Mouse (Mus musculus): ENCODE results near the gene Gdf15. TPM values are rescaled to one million over a fixed set of nuclear protein-coding genes. Genes with fewer than 3 reads are reported as not detected.

The Gdf15 gene
- polyA plus RNA-seq, 1 experiment from 2014 or later: 3.1 TPM

GRCm38 (mm10) chr8:70643019-70643418, 10.8 kb upstream of the Gdf15 start:
- H3K4me3 ChIP-seq (ENCODE audit: low read depth, low read length): no peak overlapping the region
- ATAC-seq (ENCODE audit: low read depth): no peak
- H3K4me2 ChIP-seq (ENCODE audit: low read depth, low read length): no peak overlapping the region
- H3K9ac ChIP-seq (ENCODE audit: low read depth, low read length): no peak overlapping the region
- H3K9me3 ChIP-seq (replicated peaks; ENCODE audit: control insufficient read depth, low read length): no peaks in the 10 kb centered on the region
- no peaks in the 10 kb centered on the region for H3K27me3 ChIP-seq (ENCODE audit: control insufficient read depth, insufficient read depth, low read depth, low read length)
- WGBS (ENCODE audit: insufficient replicate concordance): 50% methylated on average over 3 of the region's 3 CpGs
- no peaks in the 10 kb centered on the region for H3K36me3 ChIP-seq (ENCODE audit: control insufficient read depth, insufficient read depth)
- H3K4me1 ChIP-seq (ENCODE audit: control insufficient read depth, low read depth, low read length): peaks cover 20% of the 10 kb centered on the region
- no peak overlapping the region for H3K27ac ChIP-seq (ENCODE audit: low read length)

GRCm38 (mm10) chr8:70638752-70639151, 6.5 kb upstream of the Gdf15 start:
- Histone ChIP-seq H3K9ac (ENCODE audit: low read depth, low read length) (no peak overlapping the region), H3K4me1 (ENCODE audit: control insufficient read depth, low read depth, low read length) (peaks cover 41% of the 10 kb centered on the region), H3K27me3 (ENCODE audit: control insufficient read depth, insufficient read depth, low read depth, low read length) (no peaks in the 10 kb centered on the region), H3K27ac (ENCODE audit: low read length) (no peak overlapping the region), H3K4me2 (ENCODE audit: low read depth, low read length) (no peak overlapping the region), H3K9me3 (replicated peaks; ENCODE audit: control insufficient read depth, low read length) (no peaks in the 10 kb centered on the region), H3K36me3 (ENCODE audit: control insufficient read depth, insufficient read depth) (no peaks in the 10 kb centered on the region), H3K4me3 (ENCODE audit: low read depth, low read length) (no peak overlapping the region)
- WGBS (ENCODE audit: insufficient replicate concordance): 72% methylated on average over 9 of the region's 9 CpGs
- ATAC-seq (ENCODE audit: low read depth): no peak

GRCm38 (mm10) chr8:70636838-70637237, 4.6 kb upstream of the Gdf15 start:
- no peaks in the 10 kb centered on the region for H3K27me3 ChIP-seq (ENCODE audit: control insufficient read depth, insufficient read depth, low read depth, low read length)
- H3K27ac ChIP-seq (ENCODE audit: low read length): peak overlapping the region; percentile 53

DNA sequence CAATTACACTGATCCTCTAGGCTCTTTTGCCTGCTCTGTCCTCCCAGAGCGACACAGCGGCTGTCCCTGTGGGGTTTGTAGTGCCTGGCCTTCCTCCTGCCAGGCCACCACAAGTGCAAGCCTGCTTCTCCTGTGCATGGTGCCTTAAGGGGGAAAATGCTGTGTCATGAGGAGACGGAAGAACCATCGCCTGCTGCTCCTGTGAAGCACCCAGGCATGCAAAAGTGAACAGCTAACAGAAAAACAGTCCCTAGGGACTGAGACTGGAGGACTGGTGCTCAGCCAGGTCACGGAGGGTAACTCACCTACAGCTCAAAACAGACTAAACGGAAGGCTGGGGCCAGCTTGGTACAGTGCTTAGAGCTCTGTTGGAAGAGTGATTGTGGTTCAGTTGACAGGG, 3.3 kb upstream of the Gdf15 start:
- Histone ChIP-seq H3K4me2 (ENCODE audit: low read depth, low read length) (no peak overlapping the region), H3K4me3 (ENCODE audit: low read depth, low read length) (no peak overlapping the region), H3K4me1 (ENCODE audit: control insufficient read depth, low read depth, low read length) (peaks cover 55% of the 10 kb centered on the region), H3K36me3 (ENCODE audit: control insufficient read depth, insufficient read depth) (no peaks in the 10 kb centered on the region), H3K27ac (ENCODE audit: low read length) (peak overlapping the region; percentile 80), H3K27me3 (ENCODE audit: control insufficient read depth, insufficient read depth, low read depth, low read length) (peaks cover 6% of the 10 kb centered on the region), H3K9me3 (replicated peaks; ENCODE audit: control insufficient read depth, low read length) (no peaks in the 10 kb centered on the region), H3K9ac (ENCODE audit: low read depth, low read length) (peak overlapping the region; percentile 29)
- 22% methylated on average over 6 of the region's 6 CpGs for WGBS (ENCODE audit: insufficient replicate concordance)
- no peak for ATAC-seq (ENCODE audit: low read depth)

More at GRCm38 (mm10) chr8:70636838-70637237, 4.6 kb upstream of the Gdf15 start:
- H3K36me3 ChIP-seq (ENCODE audit: control insufficient read depth, insufficient read depth): no peaks in the 10 kb centered on the region
- H3K9ac ChIP-seq (ENCODE audit: low read depth, low read length): no peak overlapping the region
- no peak overlapping the region for H3K4me3 ChIP-seq (ENCODE audit: low read depth, low read length)
- H3K4me2 ChIP-seq (ENCODE audit: low read depth, low read length): no peak overlapping the region
- peak; percentile 78 for ATAC-seq (ENCODE audit: low read depth)
- no peaks in the 10 kb centered on the region for H3K9me3 ChIP-seq (replicated peaks; ENCODE audit: control insufficient read depth, low read length)
- peaks cover 44% of the 10 kb centered on the region for H3K4me1 ChIP-seq (ENCODE audit: control insufficient read depth, low read depth, low read length)
- 43% methylated on average over 8 of the region's 8 CpGs for WGBS (ENCODE audit: insufficient replicate concordance)

GRCm38 (mm10) chr8:70634066-70634465, 1.8 kb upstream of the Gdf15 start:
- Histone ChIP-seq H3K27ac (ENCODE audit: low read length) (peak overlapping the region; percentile 80), H3K4me3 (ENCODE audit: low read depth, low read length) (no peak overlapping the region), H3K36me3 (ENCODE audit: control insufficient read depth, insufficient read depth) (no peaks in the 10 kb centered on the region), H3K9ac (ENCODE audit: low read depth, low read length) (peak overlapping the region; percentile 26; the same call in 1 of the 2 replicates), H3K27me3 (ENCODE audit: control insufficient read depth, insufficient read depth, low read depth, low read length) (peaks cover 6% of the 10 kb centered on the region), H3K4me1 (ENCODE audit: control insufficient read depth, low read depth, low read length) (peaks cover 65% of the 10 kb centered on the region), H3K4me2 (ENCODE audit: low read depth, low read length) (no peak overlapping the region), H3K9me3 (replicated peaks; ENCODE audit: control insufficient read depth, low read length) (no peaks in the 10 kb centered on the region)
- 32% methylated on average over 6 of the region's 6 CpGs for WGBS (ENCODE audit: insufficient replicate concordance)
- peak; percentile 28 for ATAC-seq (ENCODE audit: low read depth)

DNA sequence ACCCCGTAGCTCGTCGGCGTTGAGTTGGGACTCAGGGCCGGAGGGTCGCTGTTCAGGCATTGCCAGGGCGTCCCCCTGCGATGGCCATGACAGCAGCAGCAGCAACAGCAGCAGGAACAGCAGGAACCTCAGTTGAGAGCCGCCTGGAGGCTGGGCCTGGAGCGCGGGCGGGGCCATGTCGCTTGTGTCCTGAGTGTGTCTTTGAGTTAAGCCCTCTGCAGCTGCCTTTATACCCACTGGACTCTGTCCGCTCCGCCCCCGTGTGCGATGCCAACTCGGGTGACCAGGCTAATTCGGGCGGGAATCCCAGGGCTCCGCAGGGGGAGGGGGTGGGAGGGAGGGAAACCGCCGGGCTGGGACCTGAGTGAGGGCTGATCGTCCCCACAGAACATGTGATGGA, 820 bp downstream of the Gdf15 start:
- H3K9ac ChIP-seq (ENCODE audit: low read depth, low read length): peak overlapping the region; percentile 57
- ATAC-seq (ENCODE audit: low read depth): peak; percentile 23
- no peaks in the 10 kb centered on the region for H3K36me3 ChIP-seq (ENCODE audit: control insufficient read depth, insufficient read depth)
- H3K4me1 ChIP-seq (ENCODE audit: control insufficient read depth, low read depth, low read length): peaks cover 47% of the 10 kb centered on the region
- peaks cover 6% of the 10 kb centered on the region for H3K27me3 ChIP-seq (ENCODE audit: control insufficient read depth, insufficient read depth, low read depth, low read length)
- WGBS (ENCODE audit: insufficient replicate concordance): 13% methylated on average over 24 of the region's 24 CpGs
- peak overlapping the region; percentile 88 for H3K27ac ChIP-seq (ENCODE audit: low read length)
- H3K4me3 ChIP-seq (ENCODE audit: low read depth, low read length): peak overlapping the region; percentile 72
- no peaks in the 10 kb centered on the region for H3K9me3 ChIP-seq (replicated peaks; ENCODE audit: control insufficient read depth, low read length)
- H3K4me2 ChIP-seq (ENCODE audit: low read depth, low read length): peak overlapping the region; percentile 88

DNA sequence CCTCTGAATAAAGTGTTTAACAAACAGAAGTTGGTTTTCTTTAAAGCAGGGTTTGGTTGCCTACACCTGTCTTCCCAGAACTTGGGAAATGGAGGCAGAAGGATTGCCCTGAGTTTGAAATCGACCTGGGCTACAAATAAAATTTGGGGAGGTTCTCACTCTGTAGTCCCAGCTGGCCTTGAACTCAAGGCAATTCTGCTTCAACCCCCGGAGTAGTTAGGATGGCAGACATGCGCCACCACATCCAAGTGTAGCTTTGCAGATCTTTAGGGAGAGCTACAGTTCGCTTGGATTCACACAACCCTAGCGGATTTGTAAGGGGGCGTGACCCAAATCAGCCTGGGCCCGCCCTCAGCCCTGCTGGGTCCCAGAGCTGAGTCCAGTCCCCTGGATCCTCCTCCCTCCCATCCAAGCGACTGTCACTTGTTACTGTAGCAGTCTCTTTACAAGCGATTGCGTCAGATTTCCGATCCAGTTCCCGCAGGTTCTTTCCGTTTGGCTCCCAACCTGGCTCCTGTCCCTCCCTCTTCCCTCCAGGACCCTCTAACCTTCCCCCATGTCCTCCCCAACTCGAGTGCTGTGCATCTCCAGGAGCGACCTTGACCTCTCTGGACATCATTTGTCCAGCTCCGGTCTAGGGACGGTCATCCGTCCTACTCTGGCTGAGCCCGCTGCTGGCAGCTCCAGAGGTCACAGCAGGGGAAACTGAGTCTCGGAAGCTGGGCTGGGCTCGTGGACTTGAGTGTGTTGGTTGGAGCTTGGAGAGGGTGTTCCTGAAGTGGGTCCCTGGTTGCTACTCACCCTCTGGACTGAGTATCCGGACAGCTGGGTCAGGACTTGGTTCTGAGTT, 1.5 kb downstream of the Gdf15 start:
- Histone ChIP-seq H3K27ac (ENCODE audit: low read length) (peak overlapping the region; percentile 88), H3K9me3 (replicated peaks; ENCODE audit: control insufficient read depth, low read length) (no peaks in the 10 kb centered on the region), H3K4me1 (ENCODE audit: control insufficient read depth, low read depth, low read length) (peaks cover 43% of the 10 kb centered on the region), H3K4me3 (ENCODE audit: low read depth, low read length) (peak overlapping the region; percentile 72), H3K9ac (ENCODE audit: low read depth, low read length) (peak overlapping the region; percentile 57), H3K36me3 (ENCODE audit: control insufficient read depth, insufficient read depth) (no peaks in the 10 kb centered on the region), H3K4me2 (ENCODE audit: low read depth, low read length) (peak overlapping the region; percentile 88), H3K27me3 (ENCODE audit: control insufficient read depth, insufficient read depth, low read depth, low read length) (peaks cover 6% of the 10 kb centered on the region)
- peak; percentile 61 for ATAC-seq (ENCODE audit: low read depth)
- 10% methylated on average over 22 of the region's 22 CpGs for WGBS (ENCODE audit: insufficient replicate concordance)

DNA sequence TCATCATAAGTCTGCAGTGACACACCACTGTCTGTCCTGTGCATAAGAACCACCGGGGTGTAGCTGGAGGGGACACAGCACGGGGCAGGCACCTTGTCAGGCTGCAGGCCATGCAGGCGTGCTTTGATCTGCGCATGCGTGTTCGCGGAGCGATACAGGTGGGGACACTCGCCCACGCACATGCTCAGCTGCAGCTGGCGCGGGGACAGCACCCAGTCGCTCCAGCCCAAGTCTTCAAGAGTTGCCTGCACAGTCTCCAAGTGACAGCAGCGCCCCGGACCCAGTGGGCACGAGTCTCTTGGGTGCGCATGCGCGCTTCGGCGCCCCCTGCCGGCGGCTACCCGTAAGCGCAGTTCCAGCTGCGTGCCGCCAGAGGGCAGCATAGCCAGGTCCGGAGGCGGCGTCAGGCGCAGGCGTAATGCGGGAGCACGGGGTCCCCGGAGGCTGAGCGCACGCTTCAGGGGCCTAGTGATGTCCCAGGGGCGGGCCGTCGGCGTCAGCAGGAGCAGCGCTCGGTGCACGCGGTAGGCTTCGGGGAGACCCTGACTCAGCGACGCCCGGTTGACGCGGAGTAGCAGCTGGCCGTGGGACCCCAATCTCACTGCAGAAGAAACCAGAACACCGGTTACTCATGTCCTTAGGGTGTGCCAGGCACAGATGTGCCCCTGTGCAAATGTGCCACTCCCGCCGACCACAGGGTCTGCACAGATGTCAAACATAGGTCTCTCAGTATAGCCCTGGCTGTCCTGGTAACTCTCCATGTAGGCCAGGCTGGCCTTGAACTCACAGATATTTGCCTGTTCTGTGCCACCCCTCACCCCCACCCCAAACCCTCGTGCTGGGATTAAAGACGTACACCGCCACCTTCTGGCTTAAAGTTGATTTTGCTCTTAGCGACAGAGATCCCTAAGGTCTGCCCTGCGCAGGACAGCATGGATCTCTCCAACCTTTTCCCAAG, 2.4 kb downstream of the Gdf15 start:
- H3K4me3 ChIP-seq (ENCODE audit: low read depth, low read length): peak overlapping the region; percentile 72
- H3K9me3 ChIP-seq (replicated peaks; ENCODE audit: control insufficient read depth, low read length): no peaks in the 10 kb centered on the region
- peaks cover 6% of the 10 kb centered on the region for H3K27me3 ChIP-seq (ENCODE audit: control insufficient read depth, insufficient read depth, low read depth, low read length)
- no peaks in the 10 kb centered on the region for H3K36me3 ChIP-seq (ENCODE audit: control insufficient read depth, insufficient read depth)
- peak overlapping the region; percentile 88 for H3K27ac ChIP-seq (ENCODE audit: low read length)
- peak; percentile 65 for ATAC-seq (ENCODE audit: low read depth)
- H3K4me1 ChIP-seq (ENCODE audit: control insufficient read depth, low read depth, low read length): peaks cover 34% of the 10 kb centered on the region
- under 1% methylated on average over 60 of the region's 60 CpGs for WGBS (ENCODE audit: insufficient replicate concordance)
- H3K9ac ChIP-seq (ENCODE audit: low read depth, low read length): peak overlapping the region; percentile 68
- H3K4me2 ChIP-seq (ENCODE audit: low read depth, low read length): peak overlapping the region; percentile 88

Measured in liver, embryonic 16.5 days (tissue).